Mouse (Mus musculus): ENCODE measurements around the gene Gnptg. TPM values are rescaled to one million over a fixed set of nuclear protein-coding genes. Genes with fewer than 3 reads are reported as not detected.

Gene Gnptg
- 40.8 and 46.8 TPM in 2 replicates for polyA plus RNA-seq (2012; rRNA removed; ENCODE audit: low replicate concordance)

GRCm38 (mm10) chr17:25239695-25240636 lies at the start of gene Gnptg, which contains the start of gene Tsr3:
Gene Gnptg (minus strand): TSS chr17:25240124.
Gene Tsr3 (plus strand): TSS chr17:25240170.

GRCm38 (mm10) chr17:25274571-25275346 lies 34.8 kb upstream of the Gnptg start, which contains the start of gene Ube2i:
Gene Ube2i (minus strand): TSS chr17:25274622.

GRCm38 (mm10) chr17:25256140-25256754 lies 16.3 kb upstream of the Gnptg start, which contains the start of gene Baiap3:
Gene Baiap3 (minus strand): TSS chr17:25256364.

GRCm38 (mm10) chr17:25188150-25189031 lies 51.5 kb downstream of the Gnptg start, which contains the start of gene Unkl:
Gene Unkl (plus strand): TSS chr17:25188397.

GRCm38 (mm10) chr17:25184129-25184691 lies 55.7 kb downstream of the Gnptg start, which contains the start of gene BC003965:
Gene BC003965 (plus strand): TSS chr17:25184554.

Other genes starting within 250 kb of the Gnptg start
- 18.4 and 29.4 TPM in 2 replicates for gene Cramp1l, start 224.3 kb downstream of the Gnptg start, polyA plus RNA-seq (2012; rRNA removed; ENCODE audit: low replicate concordance)
- 14.3 and 23.1 TPM in 2 replicates for gene Ift140, start 224.0 kb downstream of the Gnptg start, polyA plus RNA-seq (2012; rRNA removed; ENCODE audit: low replicate concordance)
- gene Tmem204, start 156.5 kb downstream of the Gnptg start, polyA plus RNA-seq (2012; rRNA removed; ENCODE audit: low replicate concordance) = 53.5 and 71.2 TPM in 2 replicates
- 15.3 and 43.8 TPM in 2 replicates for gene Telo2, start 124.2 kb downstream of the Gnptg start, polyA plus RNA-seq (2012; rRNA removed; ENCODE audit: low replicate concordance)
- gene Ptx4, start 119.4 kb downstream of the Gnptg start, polyA plus RNA-seq (2012; rRNA removed; ENCODE audit: low replicate concordance) = 0.11 TPM in 1 of 2 replicates, not detected in the other
- 42.8 and 52.6 TPM in 2 replicates for gene Clcn7, start 106.7 kb downstream of the Gnptg start, polyA plus RNA-seq (2012; rRNA removed; ENCODE audit: low replicate concordance)
- 0.04 TPM in 1 of 2 replicates, not detected in the other for gene Ccdc154, start 77.7 kb downstream of the Gnptg start, polyA plus RNA-seq (2012; rRNA removed; ENCODE audit: low replicate concordance)
- gene Gm38655, start 64.7 kb downstream of the Gnptg start, polyA plus RNA-seq (2012; rRNA removed; ENCODE audit: low replicate concordance) = not detected in 2 replicates
- 12.1 and 13.6 TPM in 2 replicates for gene BC003965, start 55.6 kb downstream of the Gnptg start, polyA plus RNA-seq (2012; rRNA removed; ENCODE audit: low replicate concordance)
- 12.5 and 21.7 TPM in 2 replicates for gene Unkl, start 51.7 kb downstream of the Gnptg start, polyA plus RNA-seq (2012; rRNA removed; ENCODE audit: low replicate concordance)
- gene Tsr3, start within 50 bp of the Gnptg start, polyA plus RNA-seq (2012; rRNA removed; ENCODE audit: low replicate concordance) = 21.1 and 23.1 TPM in 2 replicates
- gene Baiap3, start 16.2 kb upstream of the Gnptg start, polyA plus RNA-seq (2012; rRNA removed; ENCODE audit: low replicate concordance) = 5.7 and 6.2 TPM in 2 replicates
- 103 and 196 TPM in 2 replicates for gene Ube2i, start 34.5 kb upstream of the Gnptg start, polyA plus RNA-seq (2012; rRNA removed; ENCODE audit: low replicate concordance)
- gene Prss34, start 58.3 kb upstream of the Gnptg start, polyA plus RNA-seq (2012; rRNA removed; ENCODE audit: low replicate concordance) = 0.09 and 1.2 TPM in 2 replicates
- gene Prss28, start 68.5 kb upstream of the Gnptg start, polyA plus RNA-seq (2012; rRNA removed; ENCODE audit: low replicate concordance) = not detected in 2 replicates
- not detected in 2 replicates for gene Prss29, start 78.5 kb upstream of the Gnptg start, polyA plus RNA-seq (2012; rRNA removed; ENCODE audit: low replicate concordance)
- 0.64 and 1.0 TPM in 2 replicates for gene Tpsab1, start 105.4 kb upstream of the Gnptg start, polyA plus RNA-seq (2012; rRNA removed; ENCODE audit: low replicate concordance)
- 2.8 and 25.6 TPM in 2 replicates for gene Tpsb2, start 126.2 kb upstream of the Gnptg start, polyA plus RNA-seq (2012; rRNA removed; ENCODE audit: low replicate concordance)
- 0.39 TPM in 1 of 2 replicates, not detected in the other for gene Tpsg1, start 129.1 kb upstream of the Gnptg start, polyA plus RNA-seq (2012; rRNA removed; ENCODE audit: low replicate concordance)
- gene Cacna1h, start 193.7 kb upstream of the Gnptg start, polyA plus RNA-seq (2012; rRNA removed; ENCODE audit: low replicate concordance) = 1.9 and 28.2 TPM in 2 replicates
- gene Tekt4, start 214.5 kb upstream of the Gnptg start, polyA plus RNA-seq (2012; rRNA removed; ENCODE audit: low replicate concordance) = 0.13 TPM in 1 of 2 replicates, not detected in the other